Mouse (Mus musculus) frontal cortex, postnatal 10 days (tissue): Measurements from ENCODE around the gene Tmem190.
A peak's percentile ranks its signal among the peaks of the same experiment; 100 is the strongest.
"Not testable (repeated sequence)": the region's sequence is repeated elsewhere in the genome, so short reads cannot be mapped to it uniquely, and the experiment has no call there.

Source experiments
- DNase-seq, 2 experiments: peaks; one replicate each; pipeline ENCODE4 v3.0.0; 2022; ENCODE audit warnings: low spot score in 2 of 2, mixed read lengths in 1 of 2

Gene Tmem190

DNA sequence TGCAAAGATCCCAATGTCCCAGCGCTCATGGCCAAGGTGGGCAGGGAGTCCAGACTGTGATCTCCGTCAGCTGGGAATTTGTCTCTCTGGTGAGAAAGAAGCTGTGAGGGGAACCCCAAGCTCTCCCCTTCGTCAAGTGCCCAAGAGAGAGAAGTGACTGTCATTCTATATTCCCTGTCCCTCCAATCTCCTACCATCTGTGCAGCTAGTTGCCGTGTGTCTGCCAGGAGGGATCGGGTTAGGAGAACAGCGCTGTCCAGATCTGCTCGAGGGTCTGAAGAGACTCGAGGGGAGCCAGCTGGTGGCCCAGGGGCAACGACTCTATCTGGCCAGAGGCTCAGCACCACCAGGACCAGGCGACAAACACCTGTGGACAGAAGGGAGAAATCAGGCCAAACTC, 6.6 kb upstream of the Tmem190 start:
- no peak for DNase-seq

DNA sequence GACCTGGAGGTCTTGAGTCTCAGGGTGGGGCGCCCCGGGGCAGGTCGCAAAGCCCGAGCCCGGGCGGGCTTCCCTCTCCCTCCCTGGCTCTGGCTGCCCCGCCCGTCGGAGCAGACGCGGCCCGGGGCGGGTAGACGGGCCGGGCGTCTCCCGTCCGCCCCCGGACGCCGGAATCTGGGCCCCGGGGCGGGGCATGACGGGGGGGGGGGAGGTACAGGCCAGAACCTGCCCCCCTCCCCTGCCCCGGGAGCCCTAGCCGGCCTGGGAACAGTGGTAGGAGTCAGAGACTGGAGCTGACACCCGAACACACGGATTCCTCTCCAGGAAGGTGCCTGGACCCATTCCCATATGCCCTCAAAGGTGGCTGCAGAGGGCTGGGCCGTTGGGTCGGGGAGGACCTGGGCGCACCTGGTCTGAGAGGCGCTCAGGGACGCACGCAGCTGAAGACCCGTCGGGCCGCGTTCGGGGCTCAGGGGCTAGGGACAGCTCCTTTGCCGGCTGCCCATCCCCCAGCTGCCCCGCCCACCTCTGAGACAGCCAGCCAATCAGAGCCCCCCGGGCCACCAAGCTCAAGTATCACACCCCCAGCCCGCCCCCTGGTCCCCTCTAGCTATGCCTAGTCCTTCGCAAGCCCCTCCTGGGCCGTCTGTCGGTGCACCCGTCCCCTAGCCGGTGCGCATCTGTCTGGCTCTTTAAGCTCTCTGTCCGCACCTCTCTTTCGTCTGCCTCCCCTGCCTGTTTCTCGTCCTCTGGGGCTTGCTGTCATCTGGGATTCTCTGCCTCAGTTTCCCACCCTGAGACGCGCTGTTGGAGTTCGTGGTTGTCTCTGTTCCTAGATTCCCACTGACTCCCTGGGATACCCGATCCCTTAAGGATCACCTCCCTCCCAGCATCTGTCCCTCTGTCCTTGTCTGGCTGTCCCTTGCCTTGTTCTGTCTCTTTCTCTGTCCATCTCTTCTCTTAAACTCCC, 5.6 kb upstream of the Tmem190 start:
- peak in 1 of 2 experiments; percentile 39 for DNase-seq

DNA sequence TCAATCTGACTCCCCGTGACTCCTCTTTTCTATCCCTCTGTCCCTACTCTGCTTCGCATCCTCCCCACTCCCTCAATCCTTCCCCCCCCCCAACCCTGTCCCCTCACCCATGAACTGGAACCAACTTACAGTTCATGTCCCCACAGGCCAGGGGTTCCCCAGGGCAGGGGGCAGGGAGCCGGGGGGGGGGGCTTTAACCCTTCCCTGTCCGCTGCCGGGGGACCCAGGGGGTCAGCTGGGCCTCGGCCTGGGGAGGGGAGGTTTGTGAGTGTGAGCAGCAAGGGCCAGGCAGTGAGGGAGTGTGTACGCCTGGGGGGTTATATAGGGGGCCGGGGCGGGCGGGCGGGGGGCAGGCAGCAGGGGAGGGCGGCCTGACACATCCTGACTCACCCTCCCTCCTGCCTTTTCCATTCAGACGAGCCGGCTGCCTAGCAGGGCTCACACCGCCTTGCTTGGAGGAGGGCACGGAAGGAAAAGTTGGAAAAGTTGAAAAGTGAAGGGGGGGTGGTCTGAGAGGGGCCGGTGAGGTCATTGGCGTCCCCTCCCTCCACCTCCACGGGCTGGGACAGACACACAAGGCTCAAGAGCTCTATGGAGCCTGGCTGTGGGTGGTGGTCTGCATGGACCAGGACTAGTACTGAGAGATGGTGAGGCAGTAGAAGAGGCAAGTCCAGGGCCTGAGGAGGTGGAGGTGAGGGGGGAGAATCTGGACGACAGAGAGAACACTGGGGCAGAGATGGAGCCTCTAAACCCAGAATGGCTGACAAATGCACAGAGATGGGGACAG, 4.7 kb upstream of the Tmem190 start:
- DNase-seq: no peak

DNA sequence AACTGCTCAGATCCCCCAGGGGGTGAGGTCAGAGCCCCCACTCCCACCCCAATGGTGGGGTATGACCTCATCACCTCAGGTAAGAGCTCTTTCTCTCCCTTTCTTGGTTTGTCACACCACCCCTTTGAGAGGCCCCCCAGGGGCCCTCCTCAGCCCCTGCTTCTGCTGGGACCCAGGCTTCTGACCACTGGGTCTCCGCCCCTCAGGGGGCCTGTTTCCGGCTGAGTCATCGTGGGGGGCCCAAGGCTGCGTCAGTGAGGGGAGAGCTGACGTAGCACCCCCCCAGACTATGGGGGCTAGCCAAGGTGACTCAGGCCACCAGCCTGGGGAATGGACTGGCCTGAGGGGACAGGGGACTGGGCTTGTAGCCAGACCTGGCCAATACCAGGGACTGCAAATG, 2.8 kb upstream of the Tmem190 start:
- DNase-seq: no peak

DNA sequence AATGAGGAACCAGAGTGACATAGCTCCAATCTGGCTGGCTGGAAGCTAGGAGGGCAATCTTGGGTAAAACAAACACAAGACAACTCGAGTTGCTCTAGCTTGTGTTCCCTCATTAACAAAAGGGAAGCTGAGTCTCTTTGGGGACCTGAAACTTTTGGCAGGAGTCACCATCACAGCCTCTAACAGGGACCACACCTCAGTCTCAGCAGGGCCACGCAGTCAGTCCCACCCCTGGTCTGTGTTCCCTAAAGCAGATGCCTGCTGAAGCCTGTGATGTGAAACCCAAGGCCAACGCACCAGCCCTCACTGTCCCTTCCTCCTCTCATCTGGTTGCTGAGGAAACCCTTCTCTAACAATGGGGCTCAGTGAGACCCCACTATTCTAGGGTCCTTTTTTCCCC, 607 bp upstream of the Tmem190 start:
- DNase-seq: no peak

DNA sequence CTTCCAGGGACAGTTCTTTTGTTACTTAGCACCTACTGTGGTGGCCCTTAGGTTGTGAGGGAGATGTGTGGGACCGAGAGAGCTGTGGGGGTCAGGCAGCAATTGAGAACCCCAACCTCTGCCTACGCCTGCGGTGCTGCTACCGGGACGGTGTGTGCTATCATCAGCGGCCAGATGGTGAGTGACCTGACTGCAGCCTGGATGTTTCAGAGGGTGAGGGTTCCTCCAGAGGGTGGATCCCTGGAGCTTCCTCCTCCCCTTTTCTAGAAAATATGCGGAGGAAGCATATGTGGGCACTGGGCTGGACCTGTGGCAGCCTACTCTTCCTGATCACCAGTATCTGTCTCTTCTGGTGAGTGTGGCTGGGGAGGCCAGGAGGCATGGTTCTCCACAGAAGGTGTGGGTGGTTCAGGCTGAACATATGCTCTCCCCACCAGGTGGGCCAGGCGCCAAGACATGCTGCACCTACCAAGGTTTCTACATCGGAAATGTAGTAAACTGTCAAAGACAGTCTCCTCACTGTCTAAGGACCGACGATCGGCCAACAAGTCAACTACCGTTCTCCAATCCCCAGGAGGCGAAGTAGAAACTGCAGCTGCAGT, 1.0 kb downstream of the Tmem190 start:
- DNase-seq: peak in 1 of 2 experiments; percentile 9

DNA sequence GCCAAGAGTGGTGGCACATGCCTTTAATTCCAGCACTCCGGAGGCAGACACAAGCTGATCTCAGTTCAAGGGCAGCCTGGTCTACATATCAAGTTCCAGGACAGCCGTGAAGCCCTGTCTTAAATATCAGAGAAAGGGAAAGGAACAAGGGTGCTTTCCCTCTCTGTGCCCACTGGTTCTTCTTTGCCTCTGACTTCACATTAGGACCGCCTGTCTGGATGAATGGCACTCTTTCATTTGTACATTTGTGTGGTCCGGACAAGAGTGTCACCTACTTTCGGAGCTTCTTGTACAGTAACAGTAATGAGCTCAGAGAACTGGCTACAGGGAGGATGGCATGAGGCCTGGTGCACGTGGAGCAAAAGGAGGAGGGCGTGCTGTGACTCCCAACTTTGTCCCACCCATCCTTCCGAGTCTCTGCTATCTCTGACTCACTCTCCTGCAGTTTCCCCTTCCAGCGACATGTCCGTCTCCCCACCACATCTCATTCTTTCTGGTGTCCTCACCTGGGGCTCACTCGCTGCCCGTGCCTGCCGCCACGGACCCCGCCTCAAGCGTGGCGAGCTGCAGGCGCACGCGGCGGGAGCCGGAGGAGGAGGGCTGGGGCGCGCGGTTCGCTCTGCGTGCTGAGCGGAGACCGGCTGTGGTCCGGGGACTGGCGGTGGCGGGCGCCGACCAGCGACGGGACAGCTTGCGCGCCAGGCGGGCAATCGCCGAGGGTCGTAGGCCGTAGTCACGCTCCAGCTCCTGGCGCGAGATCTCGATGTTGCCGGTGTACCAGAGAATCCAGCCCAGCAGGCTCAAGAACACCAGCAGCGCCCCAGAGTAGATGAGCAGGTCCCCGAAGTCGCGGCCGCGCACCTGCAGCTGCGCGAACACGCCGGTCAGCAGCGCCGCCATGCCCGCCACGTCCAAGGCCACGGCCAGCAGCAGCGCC, 6.0 kb downstream of the Tmem190 start:
- peak in 1 of 2 experiments; percentile 55 for DNase-seq

DNA sequence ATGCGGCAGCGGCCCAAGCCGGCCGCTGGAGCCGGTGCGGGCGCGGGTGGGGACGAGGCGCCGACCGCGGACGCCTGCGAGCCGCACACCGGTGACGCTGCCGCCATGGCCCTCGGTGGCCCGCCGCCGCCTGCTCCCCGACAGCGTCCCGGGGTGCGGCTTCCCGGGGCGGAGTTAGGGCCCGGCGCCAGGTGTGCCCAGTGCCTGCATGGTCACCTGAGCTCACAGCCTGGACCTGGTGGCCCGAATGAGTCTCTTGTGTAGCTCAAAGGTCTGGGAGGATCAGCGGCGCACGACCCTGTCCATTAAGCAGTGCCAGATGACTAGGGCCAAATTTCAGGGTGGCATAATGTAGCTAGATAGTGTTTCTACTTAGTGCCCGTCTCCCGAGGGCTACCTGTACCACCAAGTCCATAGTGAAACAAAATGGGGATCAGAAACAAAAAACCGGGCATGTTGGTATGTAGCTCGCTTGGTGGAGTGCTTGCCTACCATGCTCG, 6.7 kb downstream of the Tmem190 start, which contains the start of gene Tmem238:
Gene Tmem238, minus strand, starts transcription at position 221 of the 500 bp plus-strand sequence.
- DNase-seq: peak in 1 of 2 experiments; percentile 37

DNA sequence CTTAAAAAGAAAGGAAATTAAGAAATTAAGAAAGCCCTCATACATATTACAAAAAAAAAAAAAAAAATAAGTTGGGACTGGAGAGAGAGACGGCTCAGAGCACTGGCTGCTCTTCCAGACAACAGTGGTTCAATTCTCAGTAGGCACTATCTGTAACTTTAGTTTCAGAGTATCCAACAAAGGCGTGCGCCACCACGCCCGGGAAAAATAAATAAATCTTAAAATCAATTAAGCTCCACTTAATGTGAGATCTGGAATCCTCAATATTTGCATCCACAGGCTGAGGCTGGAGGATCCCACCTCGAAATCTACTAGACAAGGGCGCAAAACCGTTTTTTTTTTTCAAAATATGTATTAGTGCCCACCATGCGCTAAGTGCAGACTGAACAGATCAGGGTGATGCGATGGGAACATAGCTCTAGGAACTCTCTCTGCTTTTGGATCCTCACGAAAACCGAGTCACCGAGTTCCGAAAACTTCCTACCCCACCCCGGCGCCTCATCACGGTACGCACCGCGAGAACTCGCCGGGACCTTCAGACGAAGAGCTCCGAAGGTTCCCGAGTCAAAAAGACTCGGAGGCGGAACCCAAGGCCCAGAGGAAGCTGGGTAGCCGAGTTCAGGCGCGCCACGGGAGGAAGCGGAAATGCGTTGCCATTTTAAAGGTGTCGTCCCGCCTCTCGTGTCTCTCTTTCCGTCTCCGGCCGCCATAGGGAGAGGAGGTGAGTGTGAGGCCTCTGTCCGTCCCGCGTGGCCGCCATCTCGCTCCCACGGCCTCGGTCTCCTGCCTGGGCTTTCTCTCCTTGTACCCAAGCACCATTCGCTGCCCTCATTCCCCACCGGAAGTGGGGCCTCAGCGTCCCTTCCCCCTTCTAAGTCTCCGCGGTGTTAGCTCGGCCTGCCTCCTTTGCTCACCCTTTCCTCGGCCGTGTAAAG, 9.8 kb downstream of the Tmem190 start, which contains the start of gene Rpl28:
Gene Rpl28, plus strand, starts transcription at position 597 of the 935 bp plus-strand sequence.
- DNase-seq: peak; percentile 91 to 94

DNA sequence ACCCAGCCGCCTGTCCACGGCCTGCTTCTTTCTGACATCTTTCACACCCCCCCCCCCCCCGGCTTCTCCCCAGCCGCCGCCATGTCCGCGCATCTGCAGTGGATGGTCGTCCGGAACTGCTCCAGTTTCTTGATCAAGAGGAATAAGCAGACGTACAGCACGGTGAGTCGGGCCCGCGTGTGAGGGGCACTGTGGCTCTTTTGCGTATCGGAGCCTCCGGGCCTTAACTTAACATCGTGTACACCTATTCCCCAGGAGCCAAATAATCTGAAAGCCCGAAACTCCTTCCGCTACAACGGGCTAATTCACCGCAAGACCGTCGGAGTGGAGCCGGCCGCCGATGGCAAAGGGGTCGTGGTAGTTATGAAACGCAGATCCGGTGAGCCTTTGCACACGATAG, 10.5 kb downstream of the Tmem190 start:
- DNase-seq: not testable (repeated sequence)

DNA sequence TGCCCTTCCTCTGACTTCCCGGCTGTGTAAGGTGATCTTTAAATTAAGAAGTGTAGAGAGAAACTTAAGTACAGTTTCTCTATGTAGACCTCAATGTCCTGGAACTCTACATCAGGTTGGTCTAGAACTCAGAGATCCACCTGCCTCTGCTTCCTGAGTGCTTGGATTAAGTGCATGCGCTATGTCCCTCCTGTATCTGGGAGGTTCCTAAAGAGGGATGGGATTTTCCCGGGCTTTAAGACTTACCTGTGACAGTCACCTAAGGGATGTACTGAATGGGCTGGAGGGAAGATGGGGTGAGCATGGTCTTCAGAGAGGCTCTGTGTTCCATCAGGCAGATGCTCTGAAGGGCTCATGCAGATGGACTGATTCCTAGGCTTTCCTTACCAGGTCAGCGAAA, 10.9 kb downstream of the Tmem190 start:
- DNase-seq: no peak

DNA sequence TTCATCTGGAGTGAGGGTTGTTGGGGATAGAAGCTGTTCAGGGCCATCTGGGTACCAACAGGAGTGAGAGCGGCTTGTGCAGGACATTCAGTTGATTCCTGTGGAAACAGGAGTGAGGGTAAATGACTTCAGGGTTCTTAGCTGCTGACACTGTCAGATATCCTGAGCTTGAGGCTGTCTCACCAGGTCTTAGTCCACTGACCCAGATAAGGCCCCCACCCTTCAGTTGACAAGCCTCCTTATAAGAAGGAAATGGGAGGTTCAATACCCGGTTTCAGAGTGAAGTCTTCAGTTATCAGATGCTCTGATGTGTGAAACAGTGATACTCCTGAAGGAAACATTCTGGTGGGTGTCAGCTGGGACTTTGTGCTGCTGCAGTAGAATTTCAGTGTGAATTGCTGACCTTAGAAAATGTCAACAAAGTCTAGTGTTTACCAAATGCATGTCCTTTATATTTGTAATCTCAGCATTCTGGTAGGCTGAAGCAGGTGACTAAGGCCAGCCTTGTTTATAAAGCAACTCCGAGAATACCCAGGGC, 12.0 kb downstream of the Tmem190 start:
- DNase-seq: no peak

DNA sequence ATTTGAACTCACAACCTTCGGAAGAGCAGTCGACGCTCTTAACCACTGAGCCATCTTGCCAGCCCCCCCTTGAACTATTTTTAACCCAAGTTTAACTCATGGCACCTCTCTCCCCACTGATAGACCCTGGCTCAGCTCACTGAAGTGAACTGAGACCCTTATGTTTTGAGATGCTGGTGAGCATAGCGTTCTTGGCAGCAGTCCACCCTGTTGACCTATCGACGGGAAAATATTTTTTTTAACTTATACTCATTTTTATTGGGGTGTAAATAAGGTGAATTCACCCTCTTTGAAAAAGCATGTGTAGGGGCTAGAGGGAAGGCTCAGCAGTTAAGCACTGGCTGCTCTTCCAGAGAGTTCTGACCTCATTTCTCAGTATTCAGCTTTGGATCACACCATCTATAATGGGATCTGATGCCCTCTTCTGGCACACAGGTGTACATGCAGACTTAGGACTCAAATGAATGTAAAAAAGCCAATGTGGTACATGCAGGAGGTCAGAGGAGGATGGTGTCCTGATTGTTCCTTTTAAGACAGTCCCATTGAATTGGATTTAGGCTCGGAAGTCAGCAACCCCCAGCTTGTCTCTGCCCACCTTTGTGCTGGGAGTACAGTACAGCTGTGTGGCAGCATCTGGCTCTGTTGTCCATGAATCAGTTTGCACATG, 13.2 kb downstream of the Tmem190 start:
- no peak for DNase-seq

DNA sequence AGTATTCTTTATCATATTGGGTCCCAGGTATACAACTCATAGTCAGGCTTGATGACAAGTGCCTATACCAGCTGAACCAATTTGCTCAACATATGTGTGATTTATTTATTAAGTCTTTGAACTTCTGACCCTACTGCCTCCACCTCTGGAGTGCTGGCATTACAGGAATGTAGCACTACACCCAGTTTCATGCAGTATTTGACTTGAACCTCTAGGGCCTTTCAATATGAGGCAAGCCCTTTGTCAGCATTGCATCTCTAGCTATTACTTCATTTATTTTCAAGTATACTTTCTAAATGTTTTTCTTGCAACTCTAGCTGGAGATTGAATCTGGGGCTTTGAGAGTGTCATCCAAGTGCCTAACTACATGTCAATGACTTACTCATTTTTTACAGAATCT, 19.5 kb downstream of the Tmem190 start:
- DNase-seq: no peak

DNA sequence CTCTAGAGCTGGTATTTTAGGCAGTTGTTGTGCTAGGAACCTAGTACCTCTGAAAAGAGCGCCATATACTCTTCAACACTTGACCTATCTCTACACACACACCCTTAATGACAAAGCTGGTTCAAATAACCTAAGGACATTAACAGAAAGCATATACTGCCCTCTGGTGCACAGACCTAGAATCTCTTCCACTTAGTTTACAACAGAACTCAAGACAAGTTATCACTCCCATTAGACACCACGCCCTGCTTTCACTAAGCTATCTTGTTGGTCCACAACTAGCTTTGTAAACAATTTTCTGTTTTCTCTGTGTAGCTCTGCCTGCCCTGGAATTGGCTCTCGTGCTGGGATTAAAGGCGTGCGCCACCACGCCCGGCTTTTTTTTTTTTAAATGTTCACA, 24.0 kb downstream of the Tmem190 start:
- no peak for DNase-seq

DNA sequence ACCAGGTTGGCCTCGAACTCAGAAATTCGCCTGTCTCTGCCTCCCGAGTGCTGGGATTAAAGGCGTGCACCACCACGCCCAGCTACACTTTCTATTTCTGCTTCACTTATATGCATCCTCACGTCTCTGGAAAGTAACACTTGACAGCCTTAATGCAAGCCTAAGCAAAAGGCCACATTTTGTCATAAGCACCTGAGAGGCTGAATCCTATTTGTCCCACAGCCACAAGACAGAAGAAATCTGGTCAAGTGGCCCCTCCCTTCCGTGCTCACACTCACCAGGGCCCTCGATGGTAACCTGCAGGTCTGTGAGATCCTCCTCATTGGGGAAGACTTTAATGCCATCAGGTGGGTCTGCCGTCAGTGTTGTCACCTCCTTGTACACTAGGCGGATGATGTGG, 28.4 kb downstream of the Tmem190 start:
- DNase-seq: not testable (repeated sequence)

DNA sequence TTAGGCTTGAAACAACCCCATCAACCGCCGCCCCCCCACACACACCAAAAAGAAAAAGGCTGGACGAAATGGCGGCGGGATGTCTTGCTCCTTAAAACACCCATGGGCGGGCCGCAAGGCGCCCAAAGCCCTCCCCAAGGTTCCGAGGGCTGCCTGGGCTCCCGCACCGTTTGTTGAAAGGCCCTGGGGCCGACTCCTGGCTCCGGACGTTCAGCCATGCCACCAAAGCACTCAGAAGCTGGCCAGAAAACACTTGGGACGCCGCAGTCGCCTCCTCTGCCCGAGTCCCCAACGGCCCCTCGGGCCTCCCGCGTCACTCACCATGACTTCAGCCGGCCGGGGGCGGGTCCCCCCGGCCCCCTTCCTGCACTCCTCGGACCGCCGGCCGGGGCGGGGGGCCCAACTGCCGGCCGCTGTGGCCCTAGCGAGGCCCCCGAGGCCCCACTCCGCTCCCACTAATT, 29.1 kb downstream of the Tmem190 start:
- no peak for DNase-seq

DNA sequence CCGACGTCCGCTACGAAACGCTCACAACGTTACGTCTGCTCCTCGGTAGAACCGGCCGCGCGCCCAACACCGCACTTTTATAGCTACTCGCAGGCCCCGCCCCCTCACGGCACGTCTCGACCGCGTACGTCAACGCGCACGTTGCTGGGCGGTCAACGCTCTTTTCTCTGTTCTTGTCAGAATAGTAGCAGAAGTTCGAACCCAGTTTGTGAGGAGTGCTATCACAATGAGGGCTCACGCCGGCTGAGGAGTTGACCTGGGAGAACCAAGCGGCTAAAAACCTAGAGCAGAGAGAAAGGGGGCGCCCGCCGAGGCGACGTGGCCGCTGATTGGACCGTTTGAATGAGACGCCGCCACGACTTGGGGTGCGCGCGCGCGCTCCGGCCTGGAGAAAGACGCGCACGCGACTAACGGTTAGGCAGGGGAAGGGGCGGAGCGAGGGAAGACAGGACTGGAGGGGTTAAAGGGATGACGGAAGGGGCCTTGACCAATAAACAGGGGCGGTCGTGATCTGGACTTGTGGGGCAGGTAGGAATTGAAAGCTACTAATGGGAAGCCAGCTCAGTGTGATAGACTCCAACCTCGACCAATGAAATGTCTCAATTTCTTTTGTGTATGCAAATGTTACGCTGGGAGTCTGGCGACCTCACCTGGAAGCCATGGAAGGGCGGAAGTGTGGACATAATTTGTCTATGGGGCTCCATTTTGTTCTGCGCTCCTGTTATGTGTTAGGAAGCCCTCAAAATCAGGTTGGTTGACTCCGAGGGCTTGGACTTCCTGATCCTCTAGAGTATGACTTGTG, 29.8 kb downstream of the Tmem190 start, which contains the start of gene Ube2s:
Gene Ube2s, minus strand, starts transcription at position 288 of the 802 bp plus-strand sequence.
- peak; percentile 98 for DNase-seq
